Mouse (Mus musculus) megakaryocyte, embryonic 14.5 days (primary cell): ENCODE measurements around the gene Crygs. TPM values are rescaled to one million over a fixed set of nuclear protein-coding genes. Genes with fewer than 3 reads are reported as not detected.

Source experiments
- H3K27me3 ChIP-seq: replicated peaks from 2 replicates; pipeline ENCODE3; 2012; ENCODE audit warnings: inconsistent platforms
- H3K36me3 ChIP-seq: replicated peaks from 2 replicates; pipeline ENCODE3; 2012; ENCODE audit warnings: low read length, inconsistent platforms, mixed read lengths
- H3K4me1 ChIP-seq: 2 replicates; pipeline ENCODE4 v1.6.1; 2012; ENCODE audit warnings: inconsistent platforms
- H3K4me3 ChIP-seq: replicated peaks from 2 replicates; pipeline ENCODE3; 2012; ENCODE audit warnings: moderate library complexity, mild to moderate bottlenecking, inconsistent platforms
- H3K9me3 ChIP-seq: 2 replicates; pipeline ENCODE4 v1.6.1; 2012; ENCODE audit warnings: inconsistent platforms
- FLI1 ChIP-seq: IDR thresholded peaks from 2 replicates; pipeline ENCODE4 v1.6.1; 2012; ENCODE audit warnings: low read length, inconsistent platforms, mixed read lengths
- GATA1 ChIP-seq: IDR thresholded peaks from 3 replicates; pipeline ENCODE4 v1.6.1; 2012; ENCODE audit warnings: mixed read lengths, low read length, inconsistent platforms, borderline replicate concordance
- polyA plus RNA-seq: library from polyadenylated mRNA; stranded (reverse); fragments of >175 nt; gene quantifications from 2 replicates; pipeline ENCODE4 v1.2.3, GENCODE M21; 2012; ENCODE audit warnings: low replicate concordance; ENCODE audit not compliant: insufficient read depth

The Crygs gene
- polyA plus RNA-seq, 1 experiment, result not detected

DNA sequence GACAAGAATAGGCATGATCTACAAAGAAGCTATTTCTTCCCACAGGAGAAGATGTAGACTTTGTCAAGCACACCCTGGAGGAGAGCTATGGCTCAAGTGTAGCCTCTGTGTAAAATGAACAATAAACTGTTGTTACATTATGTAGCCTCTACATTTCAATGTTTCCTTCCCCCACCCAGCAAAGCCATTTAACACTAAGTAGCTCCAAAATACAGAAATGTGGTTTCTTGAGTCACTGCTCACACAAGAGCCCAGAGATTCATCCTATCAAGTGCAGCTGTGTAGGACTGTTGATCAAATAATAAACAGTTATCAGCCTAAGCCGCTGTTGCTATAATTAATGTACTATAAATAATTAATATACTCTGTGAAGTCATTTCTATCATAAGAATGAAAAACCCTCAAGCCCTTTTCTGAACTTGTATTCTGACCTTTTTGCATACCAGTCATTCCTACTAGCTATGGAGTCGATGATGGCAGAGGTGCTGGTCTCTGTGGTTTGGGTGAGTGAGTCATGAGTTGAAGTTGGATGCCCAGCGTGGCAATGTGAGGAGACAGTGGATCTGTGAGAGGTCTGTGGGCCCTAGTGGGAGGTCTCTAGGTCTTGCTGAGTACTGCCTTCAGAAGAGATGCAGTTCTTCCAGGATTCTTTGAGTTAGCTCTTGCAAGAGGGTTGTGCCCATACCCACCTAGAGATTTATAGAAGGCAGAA, 27.9 kb upstream of the Crygs start:
- Histone ChIP-seq H3K36me3 (peaks cover 74% of the 10 kb centered on the region), H3K27me3 (no peaks in the 10 kb centered on the region), H3K9me3 (no peaks in the 10 kb centered on the region), H3K4me3 (no peak overlapping the region), H3K4me1 (peaks cover 43% of the 10 kb centered on the region)
- TF ChIP-seq GATA1 (no peak), FLI1 (no peak)

DNA sequence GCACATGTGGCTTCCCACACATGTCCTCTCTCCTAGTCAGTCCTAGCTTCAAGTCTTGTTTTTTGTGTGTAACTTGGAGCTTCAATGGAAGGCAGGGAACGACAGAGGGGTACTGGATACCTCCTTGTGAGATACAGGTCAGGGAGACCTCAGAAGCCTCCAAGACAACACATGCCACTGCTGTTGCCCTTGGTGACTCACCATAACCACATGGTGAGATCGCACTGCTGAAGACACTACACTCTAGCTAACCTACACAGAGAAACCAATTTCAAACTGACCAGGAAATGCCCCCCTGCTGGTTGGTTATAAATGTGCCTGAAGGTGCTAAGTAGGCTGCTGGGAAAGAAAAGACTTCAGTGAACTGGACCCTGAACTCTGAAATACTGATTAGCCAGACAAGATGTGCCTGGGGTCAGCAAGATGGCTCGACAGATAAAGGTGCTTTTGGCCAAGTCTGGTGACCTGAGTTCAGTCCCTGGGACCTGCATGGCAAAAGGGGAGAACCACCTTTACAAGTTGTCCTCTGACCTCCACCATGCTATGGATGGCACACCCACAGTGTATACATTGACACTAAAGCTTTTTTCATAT, 21.7 kb upstream of the Crygs start:
- Histone ChIP-seq H3K9me3 (no peaks in the 10 kb centered on the region), H3K4me1 (no peaks in the 10 kb centered on the region), H3K27me3 (no peaks in the 10 kb centered on the region), H3K36me3 (peaks cover 78% of the 10 kb centered on the region), H3K4me3 (no peak overlapping the region)
- TF ChIP-seq FLI1 (no peak), GATA1 (no peak)

DNA sequence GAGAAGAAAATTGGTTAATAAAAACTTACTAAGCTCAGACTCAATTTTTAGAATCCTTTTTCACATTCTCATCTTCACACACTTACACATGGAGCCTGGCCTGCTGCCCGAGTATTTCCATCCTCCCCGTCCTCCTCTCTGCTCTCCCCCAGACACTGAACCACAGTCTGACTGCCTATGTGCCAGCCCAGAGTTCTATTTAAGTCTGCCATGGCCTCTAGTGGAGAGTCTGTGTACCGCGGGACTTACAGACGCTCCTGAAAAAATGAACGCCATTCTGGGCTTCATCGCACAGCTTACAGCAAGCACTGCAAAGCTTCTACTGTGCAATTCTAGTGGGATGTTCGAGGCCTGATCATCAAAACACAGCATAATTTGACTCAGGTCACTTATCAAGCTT, 9.4 kb upstream of the Crygs start:
- TF ChIP-seq GATA1 (no peak), FLI1 (no peak)
- Histone ChIP-seq H3K36me3 (peaks cover 81% of the 10 kb centered on the region), H3K4me3 (no peak overlapping the region), H3K27me3 (no peaks in the 10 kb centered on the region), H3K9me3 (no peaks in the 10 kb centered on the region), H3K4me1 (peaks cover 16% of the 10 kb centered on the region)

DNA sequence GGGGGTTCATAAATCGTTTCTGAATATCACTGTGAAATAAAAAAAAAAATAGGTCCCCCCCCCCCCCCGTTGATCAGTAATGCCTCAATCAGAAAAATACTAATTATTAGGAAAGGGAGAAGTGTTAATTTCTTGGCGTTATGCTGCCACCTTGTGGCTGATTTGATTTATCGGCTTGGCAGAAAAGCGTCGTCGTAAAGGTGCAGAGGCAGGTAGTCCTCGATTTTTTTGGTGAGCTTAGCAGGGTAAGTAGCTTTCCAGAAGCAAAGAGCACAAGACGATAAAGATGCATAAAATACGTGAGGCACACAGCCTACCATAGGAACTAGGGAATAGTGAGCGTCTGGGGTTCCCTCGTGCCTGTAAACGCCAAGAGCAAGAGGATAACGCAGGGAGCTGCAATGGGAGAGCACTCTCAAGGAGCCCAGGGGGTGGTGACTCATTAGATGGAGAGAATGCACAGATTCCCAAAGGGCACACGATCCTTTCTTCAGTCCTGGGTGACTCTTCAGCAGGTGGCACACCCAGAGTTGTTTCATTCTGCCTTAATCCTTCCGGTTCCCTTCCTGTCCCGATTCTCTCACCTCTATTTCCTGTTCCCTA, 3.8 kb downstream of the Crygs start:
- H3K4me1 ChIP-seq, result peaks cover 6% of the 10 kb centered on the region
- peak overlapping the region; percentile 88 for H3K4me3 ChIP-seq
- TF ChIP-seq FLI1 (no peak), GATA1 (no peak)
- H3K9me3 ChIP-seq, result no peaks in the 10 kb centered on the region
- peaks cover 2% of the 10 kb centered on the region for H3K36me3 ChIP-seq
- H3K27me3 ChIP-seq, result peaks cover 38% of the 10 kb centered on the region

DNA sequence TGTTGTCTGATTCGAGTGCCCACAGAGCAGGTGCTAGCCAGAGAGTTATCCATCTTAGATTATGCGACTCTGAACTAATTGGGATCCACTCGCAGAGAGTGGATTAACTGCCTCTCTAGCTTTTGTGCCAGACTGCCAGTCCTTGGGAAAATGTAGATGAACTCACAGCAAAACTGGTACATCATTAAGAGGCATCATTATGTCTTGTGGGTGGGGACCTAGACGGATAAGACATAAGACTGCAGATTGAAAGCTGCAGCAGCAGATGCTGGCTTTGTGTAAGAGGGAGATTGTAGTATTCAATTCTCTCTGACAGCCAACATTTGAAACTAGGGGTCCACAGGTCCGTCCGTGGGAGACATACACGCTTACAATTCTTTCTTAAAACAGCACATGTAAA, 8.6 kb downstream of the Crygs start:
- H3K36me3 ChIP-seq, result no peaks in the 10 kb centered on the region
- no peaks in the 10 kb centered on the region for H3K9me3 ChIP-seq
- peaks cover 4% of the 10 kb centered on the region for H3K4me1 ChIP-seq
- TF ChIP-seq FLI1 (no peak), GATA1 (no peak)
- H3K27me3 ChIP-seq, result peaks cover 57% of the 10 kb centered on the region
- H3K4me3 ChIP-seq, result no peak overlapping the region

DNA sequence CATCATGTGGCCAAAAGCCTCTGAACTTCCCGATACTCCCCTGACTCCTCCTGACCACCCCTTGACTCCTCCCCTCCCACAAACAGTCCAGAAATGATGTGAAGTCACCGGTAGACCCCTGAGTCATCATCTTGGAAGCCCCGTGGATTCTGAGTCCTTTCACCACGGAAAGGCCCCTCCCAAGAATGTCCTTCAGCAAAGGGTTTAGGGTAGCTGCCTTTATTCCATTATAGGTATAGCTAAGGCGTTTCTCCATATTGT, 10.6 kb downstream of the Crygs start:
- Histone ChIP-seq H3K27me3 (peaks cover 66% of the 10 kb centered on the region), H3K4me1 (no peaks in the 10 kb centered on the region; the same call in 1 of the 2 replicates), H3K4me3 (no peak overlapping the region), H3K36me3 (no peaks in the 10 kb centered on the region), H3K9me3 (no peaks in the 10 kb centered on the region)
- TF ChIP-seq GATA1, result no peak
- no peak for TF ChIP-seq FLI1

DNA sequence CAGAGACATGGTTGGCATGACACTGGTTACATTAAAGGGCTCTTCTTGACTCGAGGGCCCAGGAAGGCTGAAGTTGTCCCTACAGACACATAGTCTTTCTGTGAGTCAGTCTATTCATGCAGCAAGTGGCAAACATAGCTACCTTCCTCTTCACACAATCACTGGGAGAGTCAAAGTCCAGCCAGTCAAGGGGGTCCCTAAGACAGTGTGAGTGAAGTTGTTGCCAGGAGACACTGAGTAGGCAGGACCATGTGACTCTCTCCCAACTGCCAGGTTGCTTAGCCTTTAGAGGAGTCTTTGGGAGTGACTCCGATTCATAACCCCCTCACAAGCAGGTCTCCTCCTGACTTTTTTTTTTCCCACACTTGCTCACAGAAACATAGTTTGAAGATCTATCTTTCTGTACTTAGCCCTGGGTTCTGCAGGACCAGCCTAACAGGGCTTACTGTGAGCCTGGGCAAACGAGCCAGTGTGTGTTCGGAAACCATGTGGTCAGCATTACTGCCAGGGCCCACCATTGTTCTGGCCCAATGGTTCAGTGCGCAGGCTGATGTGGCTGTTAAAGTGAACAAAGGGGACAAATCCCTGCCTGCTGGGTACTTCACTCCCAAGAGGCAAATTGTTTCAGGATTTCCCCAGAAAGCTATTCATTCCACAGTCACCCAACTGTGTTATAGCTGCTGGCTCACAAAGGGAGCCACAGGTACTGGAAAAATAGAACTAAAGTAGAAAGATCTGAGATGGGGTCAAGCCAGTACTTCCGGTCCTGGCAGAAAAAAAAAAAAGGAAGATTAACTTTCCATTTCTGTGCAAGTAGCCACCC, 11.1 kb downstream of the Crygs start:
- no peak for TF ChIP-seq FLI1
- TF ChIP-seq GATA1, result no peak
- Histone ChIP-seq H3K4me1 (no peaks in the 10 kb centered on the region; the same call in 1 of the 2 replicates), H3K4me3 (no peak overlapping the region), H3K27me3 (peaks cover 64% of the 10 kb centered on the region), H3K36me3 (no peaks in the 10 kb centered on the region), H3K9me3 (no peaks in the 10 kb centered on the region)

DNA sequence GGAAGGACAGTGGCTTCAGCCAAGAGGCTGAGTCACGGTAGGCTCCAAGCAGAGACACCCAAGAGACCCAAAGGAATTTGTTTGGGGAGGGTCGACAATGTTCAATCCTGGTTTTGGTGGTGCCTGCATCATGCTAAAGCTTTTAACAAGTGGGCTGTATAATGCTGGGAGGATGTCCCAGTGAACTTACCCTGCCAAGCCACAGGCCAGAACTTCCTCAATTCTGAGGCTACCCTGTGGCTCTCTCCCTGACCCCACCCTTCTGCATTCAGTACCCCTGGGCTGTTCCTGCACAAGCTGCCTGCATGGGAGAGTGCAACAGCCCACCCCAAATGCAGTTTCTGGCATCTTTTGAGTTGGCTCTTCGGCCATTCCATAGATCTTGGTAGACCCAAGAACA, 12.9 kb downstream of the Crygs start:
- Histone ChIP-seq H3K4me3 (no peak overlapping the region), H3K4me1 (no peaks in the 10 kb centered on the region; the same call in 1 of the 2 replicates), H3K27me3 (peaks cover 64% of the 10 kb centered on the region), H3K36me3 (no peaks in the 10 kb centered on the region), H3K9me3 (no peaks in the 10 kb centered on the region)
- TF ChIP-seq GATA1, result no peak

DNA sequence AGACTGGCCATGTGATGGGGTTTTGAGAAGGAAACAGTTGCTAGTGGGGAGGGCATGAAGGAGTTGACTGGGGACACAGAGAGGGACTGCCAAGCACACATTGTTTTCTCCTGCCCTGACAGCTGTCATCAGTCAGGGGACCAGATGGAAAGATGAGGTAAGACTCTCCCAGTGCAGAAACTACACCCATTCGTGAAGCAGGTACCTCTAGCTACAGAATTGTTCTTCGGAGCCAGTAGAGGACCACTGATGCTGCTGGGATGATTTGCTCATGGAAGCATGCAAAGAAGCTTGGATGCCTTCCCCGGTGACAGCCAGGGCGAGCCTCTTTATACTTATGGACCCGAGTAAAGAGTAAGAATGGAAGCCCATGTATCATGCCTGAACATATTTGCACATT, 13.9 kb downstream of the Crygs start:
- no peak overlapping the region for H3K4me3 ChIP-seq
- no peaks in the 10 kb centered on the region for H3K36me3 ChIP-seq
- H3K9me3 ChIP-seq, result no peaks in the 10 kb centered on the region
- 0 out of 3 replicates have a peak, but pooled peaks have one; percentile 6 for TF ChIP-seq GATA1
- TF ChIP-seq FLI1, result no peak
- H3K27me3 ChIP-seq, result peaks cover 68% of the 10 kb centered on the region
- H3K4me1 ChIP-seq, result no peaks in the 10 kb centered on the region; the same call in 1 of the 2 replicates
